Mouse (Mus musculus) adrenal gland, adult 8-10 months (tissue): Measurements from ENCODE around the gene Slc4a11. TPM values are rescaled to one million over a fixed set of nuclear protein-coding genes. Genes with fewer than 3 reads are reported as not detected.
"Not testable (repeated sequence)": the region's sequence is repeated elsewhere in the genome, so short reads cannot be mapped to it uniquely, and the experiment has no call there.

Experiments
- DNase-seq: peaks from one replicate; pipeline ENCODE4 v3.0.0; 2022
- total RNA-seq, 4 experiments: library from RNA; stranded (reverse); gene quantifications; 2 replicates each; pipeline ENCODE4 v1.2.4; 2022

Gene Slc4a11
- total RNA-seq, 4 experiments from 2014 or later = 2.6 to 7.8 (median 5.7) TPM

DNA sequence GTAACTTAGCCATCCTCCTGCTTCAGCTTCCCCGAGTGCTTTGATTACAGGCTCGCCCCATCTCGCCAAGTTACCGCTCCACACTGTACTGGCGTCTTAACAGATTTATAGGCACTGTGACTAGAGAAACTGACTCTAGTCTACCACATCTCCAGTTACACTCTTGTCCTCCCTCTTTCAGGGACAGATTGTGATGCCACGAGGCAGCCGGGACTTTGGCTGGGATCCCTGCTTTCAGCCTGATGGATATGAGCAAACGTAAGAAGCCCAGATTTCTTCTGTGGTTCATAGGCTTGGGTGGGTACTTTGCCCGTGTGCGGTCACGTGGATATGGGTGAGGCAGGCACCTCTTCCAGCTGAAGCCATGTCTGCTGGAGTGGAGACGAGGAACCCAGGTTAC, 18.2 kb downstream of the Slc4a11 start:
- no peak for DNase-seq

DNA sequence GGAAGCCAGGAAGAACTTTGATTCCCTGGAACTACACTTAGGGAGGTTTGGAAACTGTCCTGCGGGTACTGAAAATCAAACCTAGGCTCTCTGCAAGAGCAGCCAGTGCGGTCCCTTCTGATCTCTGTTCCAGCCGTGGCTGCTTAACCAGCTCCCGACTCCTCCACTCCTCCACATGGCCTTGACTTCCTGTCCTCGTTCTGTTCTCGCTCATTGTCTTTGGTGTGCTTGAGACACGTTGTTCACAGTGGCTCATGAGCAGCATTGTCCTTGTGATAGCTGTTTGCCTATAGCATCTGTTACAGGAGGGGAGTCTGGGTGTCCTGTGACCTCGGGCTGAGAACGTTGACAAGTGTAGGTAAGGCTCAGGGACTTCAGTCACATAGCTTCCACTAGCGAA, 20.1 kb downstream of the Slc4a11 start:
- DNase-seq = peak; percentile 31

DNA sequence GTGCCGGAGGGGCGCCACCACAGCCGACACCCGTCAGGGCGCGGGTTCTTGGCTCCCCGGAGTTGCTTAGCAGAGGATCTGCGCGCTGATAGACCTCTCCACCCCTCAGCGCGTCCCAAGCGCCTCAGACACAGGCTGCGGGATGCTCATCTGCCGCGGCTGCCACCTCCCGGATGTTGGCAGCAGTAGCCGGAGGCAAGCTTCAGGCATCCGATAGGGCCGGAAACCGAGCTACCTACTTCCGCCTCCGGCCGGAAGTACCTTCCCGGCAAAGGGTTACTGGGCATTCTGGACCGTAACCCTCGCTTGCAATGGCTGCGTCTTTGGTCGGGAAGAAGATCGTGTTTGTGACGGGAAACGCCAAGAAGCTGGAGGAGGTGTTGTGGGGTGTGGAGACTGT, 29.8 kb downstream of the Slc4a11 start, which contains the start of gene Itpa:
Gene Itpa (plus strand): TSS at position 52 of the 400 bp plus-strand sequence.
- DNase-seq = peak; percentile 84

DNA sequence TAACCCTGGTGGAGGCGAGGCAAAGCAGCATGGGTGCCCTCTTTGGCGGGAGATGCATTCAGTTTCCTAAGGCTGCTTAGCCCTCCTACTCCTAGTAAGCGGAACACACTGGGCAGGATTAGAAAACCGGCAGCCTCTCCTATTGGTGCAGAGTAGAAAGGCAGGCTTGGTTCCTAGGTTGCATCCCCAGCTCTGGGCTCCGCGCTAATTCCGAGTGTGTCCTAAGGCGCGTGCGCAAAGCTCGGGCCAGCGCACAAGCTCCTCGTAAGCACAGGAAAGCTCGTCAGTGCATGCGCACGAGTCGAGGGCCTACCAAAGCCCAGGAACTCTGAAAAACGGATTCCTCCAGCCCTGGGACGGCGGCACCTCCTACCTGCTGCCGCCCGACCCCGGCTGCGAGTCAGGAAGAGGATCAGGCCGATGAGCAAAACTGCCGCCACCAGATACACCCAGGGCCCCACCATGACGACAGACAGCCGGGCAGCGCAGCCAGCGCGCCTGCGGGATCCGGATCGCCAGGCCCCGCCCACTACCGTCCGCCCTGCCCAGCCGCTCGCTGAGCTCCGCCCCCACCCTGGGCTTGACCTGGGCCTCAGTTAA, 33.1 kb downstream of the Slc4a11 start, which contains the start of gene Ddrgk1:
Gene Ddrgk1 (minus strand): TSS at position 558 of the 600 bp plus-strand sequence.
- peak; percentile 89 for DNase-seq

DNA sequence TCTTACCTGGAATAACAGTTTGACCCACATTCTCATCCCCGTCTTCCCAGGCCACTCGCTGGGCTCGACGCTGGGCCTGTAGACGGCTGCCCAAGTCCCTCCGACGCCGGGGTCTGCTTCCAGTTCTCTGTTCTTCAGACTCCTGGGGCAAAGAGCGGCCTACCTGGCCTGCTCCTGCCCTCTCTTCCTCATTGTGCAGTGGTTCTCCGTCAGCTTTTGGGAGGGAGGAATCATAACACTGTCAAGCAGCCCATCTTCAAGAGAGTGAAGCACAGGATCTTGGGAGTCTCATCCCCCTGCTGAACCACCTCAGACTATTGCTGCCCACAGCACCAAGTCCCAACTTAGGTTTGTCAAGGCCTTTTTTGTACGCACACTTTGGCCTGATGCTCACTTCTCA, 34.0 kb downstream of the Slc4a11 start:
- no peak for DNase-seq

DNA sequence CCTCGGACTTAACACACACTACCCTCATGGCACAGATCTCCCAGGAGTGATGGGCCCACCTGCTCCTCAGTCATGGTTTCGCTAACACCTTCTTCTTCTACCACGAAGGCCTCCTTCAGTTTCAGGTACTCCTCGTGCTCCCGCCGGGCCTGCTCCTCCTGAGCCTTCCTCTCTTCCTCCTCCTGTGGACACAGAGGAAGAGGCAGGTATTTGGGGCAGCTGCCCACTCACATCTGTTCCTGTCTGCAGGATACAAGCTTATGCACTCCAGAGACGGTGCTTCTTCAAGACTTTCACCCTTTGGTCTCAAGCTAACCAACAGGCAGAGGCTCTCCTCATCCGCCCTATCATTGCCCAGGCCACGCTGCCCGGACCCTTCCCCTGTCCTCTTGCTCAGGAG, 38.8 kb downstream of the Slc4a11 start:
- DNase-seq = no peak

DNA sequence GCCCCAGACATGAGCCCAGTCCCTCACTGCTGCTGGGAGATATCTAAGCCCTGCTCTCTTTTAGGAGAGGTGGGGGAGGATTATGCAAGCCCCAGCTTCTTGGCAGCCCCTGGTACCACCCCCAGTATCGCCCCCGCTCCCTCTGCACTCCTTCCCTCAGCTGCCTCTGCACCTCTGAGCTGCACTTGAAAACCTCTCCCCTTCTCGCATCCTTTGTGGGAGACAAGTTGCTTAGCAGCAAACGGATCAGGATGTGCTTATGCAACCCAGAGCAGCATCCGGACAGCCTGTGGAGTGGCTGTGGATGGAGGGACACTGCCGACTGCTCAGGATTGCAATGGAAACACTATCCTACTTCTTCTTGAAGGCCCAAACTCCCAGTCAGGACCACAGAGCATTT, 39.8 kb downstream of the Slc4a11 start:
- no peak for DNase-seq

DNA sequence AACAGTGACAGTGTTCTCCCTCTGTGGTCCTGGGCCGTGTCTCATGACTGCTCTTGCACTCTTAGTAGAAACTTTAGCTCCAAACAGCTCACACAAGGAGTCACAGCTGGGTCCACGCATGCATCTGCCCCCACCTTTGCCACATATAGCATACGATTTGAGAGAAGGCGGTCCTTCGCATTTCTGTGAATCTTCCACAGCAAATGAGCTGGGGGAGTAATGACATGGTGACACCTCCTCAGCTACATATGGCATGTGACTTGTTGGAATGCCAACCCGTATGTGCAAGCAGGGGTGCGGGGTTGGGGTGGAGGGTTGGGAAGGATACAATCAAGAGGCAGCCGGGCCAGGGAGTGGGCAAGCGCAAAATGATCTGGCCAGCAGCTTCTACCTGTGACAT, 40.8 kb downstream of the Slc4a11 start:
- DNase-seq = no peak

DNA sequence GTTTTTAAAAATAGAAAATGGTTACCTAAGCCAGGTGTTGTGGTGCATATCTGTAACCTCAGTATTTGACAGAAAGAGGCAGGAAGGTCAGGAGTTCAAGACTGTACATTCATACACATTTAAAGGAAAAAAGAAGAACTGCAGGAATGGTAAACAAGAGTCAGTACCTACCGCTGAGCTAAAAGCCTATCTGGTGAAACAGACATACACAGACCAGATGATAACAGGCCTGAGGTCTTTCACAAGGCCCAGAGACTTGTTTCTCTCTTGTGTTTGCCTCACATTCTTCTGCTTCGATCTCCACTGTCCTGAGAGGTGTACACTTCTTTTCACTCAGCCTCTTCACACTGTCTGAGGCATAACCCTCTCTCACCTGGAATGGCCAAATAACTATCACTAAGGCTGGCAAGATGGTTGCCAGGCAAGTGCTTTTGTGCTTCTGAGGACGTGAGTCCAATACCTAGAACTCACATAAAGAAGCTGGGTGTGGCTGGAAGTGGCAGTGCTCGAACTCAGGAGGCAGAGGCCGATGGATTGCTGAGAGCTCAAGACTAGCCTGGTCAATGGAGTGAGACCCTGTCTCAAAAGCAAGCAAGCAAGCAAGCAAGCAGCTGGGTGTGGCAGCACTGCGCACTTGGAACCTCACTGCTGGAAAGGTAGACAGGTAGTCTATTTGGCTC, 41.5 kb downstream of the Slc4a11 start:
- DNase-seq = no peak

DNA sequence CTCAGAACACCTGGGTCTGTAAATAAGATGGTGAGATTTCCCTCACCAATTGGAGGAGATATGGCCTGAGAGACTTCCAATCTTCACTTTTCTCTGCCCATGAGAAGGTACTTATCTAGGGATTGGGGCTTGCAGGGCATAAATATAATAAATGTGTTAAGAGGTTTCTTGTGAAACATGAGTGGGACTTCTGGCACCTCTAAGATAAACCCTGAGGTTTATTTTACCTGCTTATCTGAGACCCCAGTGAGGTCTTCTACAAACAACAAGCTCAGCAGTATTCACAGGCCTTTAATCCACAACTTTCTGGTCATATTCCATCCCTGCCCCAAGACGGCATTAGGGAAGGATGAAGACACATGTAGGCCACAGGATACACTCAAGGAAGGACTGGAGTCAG, 43.6 kb downstream of the Slc4a11 start:
- DNase-seq = no peak

DNA sequence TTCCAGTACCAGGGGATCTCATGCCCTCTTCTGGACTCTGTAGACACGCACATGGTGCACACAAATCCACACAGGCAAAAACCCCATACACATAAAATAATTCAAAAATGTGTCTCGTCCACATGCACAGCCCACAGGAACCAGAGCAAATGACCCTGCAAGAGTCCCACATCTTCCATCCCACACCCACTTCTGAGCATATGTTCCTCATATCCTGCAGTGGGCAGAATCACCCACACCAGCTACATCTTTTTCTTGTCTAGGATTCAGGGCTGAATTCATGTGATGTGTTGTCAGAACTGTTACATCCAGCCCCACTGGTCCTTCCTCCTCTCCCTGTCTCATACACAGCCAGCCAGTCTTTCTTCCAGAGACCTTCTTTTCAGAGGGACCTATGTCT, 44.0 kb downstream of the Slc4a11 start:
- DNase-seq = no peak

DNA sequence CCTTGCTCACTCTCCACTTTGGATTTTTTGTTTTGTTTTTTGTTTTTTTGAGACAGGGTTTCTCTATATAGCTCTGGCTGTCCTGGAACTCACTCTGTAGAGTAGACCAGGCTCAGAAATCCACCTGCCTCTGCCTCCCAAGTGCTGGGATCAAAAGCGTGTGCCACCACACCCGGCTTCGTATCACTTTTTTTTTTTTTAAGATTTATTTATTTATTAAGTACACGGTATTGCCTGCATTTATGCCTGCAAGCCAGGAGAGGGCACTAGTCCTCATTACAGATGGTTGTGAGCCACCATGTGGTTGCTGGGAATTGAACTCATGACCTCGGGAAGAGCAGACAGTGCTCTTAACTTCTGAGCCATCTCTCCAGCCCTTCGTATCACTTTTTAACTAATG, 48.3 kb downstream of the Slc4a11 start:
- not testable (repeated sequence) for DNase-seq

DNA sequence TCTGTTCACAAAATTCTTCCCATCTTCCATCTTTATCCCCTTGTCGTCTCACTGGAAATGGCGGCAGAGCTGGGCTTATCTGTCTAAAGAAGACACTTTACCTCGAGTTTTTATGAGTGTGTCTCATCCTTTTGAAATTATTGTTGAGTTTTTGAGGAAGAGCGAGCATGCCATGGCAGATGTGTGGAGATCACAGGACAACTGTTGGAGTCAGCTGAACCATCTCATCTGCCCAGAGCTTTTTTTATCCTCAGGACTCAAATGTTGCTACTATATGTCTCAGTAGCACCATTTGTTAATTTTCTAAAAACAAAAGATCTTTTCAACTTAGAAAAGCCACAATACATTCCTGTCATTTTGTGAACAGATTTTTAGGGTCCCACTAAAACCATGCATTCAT, 52.1 kb downstream of the Slc4a11 start:
- no peak for DNase-seq

DNA sequence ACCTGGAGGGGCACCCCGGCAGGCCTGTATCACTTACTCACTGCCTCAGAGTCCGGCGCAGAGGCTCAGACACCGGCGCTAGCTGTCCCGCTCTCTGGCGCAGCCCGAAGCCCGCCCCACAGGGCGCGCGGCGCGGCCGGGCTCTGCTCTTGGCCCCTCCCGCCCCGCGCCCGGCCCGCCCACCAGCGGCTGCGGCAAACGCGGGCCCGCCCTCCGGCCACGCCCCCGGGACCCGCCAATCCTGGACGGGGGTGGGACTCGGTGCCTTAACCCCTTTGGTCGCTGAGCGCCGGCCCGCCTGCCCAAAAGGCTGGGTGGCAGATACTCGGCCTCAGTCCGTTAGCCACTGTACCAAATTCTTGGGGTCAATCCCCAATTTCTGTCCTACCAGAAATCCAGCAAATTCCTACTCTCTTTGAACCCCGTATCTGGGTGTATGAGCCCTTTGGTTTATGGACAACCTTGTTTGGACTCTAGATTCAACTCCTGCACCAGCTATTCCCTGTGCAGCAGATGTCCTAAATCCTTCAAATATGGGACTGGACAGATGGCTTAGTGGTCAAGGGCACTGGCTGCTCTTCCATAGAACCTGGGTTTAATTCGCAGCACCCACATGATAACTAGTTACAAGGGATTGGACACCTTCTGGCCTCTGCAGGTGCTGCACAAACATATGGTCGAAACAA, 54.5 kb downstream of the Slc4a11 start, which contains the start of gene Lzts3:
Gene Lzts3 (minus strand): TSS at position 120 of the 686 bp plus-strand sequence.
- peak; percentile 88 for DNase-seq

DNA sequence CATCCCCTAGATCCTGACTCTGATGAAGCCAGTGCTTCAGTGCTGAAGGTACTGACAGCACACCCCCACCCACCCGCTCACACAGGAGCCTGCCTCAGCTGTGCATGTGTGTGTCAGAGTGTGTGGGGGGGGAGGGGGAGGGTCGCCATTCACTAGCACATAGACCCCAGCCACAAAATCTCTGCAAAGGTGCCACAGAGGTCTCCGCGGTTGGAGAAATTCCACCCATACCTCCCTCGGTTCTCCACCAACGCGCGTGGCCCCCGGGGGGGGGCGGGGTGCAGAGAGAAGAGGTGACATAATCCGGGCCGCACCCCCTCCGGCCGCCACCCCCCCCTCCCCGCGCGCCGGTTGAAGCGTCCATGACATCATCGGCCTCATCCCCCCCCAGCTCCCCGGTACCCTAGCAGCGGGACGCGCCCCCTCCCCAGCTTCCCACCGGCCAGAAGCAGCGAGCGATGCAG, 55.1 kb downstream of the Slc4a11 start:
- DNase-seq = no peak

DNA sequence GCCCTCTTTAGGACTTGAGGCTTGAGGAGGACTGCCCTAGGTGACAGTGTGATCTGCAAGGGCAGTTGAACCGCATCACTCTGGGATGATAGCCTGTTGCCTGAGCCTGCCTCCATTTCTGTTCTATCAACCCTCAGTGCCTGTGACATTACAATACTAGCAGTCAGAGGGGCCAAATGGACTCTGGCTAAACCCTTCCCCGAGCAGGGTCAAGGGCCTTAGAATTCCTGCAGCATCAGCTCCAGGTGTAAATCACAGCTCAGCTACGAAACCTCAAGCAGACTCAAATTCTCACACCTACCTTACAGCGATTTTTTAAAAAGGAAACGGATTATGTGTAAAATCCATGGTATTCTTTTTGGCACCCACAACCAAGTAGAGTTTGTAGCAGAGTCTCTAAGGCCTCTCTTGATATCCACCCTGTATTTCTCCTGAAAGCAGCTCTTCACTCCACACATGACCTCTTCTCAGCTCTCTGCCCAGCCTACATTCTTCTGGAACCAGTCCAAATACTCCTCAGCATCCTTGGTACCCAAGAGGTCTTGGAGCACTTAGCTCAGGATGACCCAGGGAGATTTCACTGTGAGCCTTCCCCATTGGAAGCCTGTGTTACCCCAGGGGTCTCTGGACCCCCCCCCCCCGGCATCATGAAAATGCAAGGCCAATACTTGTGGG, 55.8 kb downstream of the Slc4a11 start:
- no peak for DNase-seq

DNA sequence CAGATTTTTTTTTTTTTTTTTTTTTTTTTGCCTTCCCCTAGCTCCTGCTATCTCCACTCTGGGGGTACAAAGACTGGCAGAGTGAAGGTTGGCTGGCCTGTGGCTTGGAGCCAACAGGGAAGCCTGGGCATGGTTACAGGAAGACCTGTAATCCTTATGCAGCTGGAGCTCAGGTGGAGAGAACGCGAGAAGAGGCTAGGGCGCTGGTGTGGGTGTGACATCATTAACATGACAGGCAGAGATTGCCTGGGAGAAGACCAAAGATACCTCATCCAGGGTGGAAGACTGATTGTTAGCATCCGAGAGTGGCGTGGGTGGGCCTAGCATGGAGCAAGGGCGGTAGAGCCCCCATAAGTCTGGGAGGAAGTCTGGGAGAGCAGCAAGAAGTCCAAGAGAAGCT, 58.0 kb downstream of the Slc4a11 start:
- DNase-seq = no peak

DNA sequence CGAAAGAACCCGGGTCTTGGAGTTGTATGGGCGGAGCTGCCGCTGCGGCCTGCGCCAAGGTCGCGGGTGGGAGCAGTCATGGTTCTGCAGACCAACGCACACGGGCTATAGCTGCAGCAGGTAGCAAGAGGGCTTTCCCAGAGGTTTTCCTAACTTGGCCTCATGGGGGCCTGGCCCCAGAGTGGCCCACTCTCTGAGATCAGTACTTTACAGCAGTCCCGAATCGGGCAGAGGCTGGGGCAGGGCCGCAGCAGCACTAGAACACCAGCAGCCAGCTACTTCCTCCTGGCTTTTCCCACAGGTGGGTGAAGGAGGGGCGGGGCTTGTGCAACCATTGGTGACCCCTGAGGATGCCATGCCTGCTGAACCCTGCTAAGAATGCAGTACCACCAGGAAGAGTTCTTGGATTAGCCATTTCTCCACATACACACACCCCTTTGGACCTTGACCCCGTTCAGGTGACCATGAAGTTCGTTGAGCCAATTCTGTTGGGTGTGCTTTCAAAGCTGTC, 59.2 kb downstream of the Slc4a11 start:
- no peak for DNase-seq

DNA sequence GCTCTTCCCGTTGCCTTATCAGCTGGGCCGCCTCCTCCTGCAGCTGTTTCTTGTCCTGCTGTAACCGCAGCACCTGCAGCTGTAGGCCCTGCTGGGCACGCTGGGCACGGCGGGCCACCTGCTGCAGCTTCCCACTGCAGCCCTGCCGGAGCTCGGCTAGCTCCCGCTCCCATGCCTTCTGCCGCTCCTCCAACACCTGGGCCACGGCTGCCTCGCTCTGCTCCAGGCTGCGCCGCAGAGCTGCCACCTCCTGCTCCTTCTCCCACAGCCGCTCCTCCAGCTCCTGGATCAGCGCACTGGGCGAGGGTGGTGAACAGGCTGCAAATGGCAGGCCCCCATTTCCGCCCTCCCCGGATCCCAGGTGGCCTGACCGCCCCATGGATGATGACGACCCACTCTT, 61.5 kb downstream of the Slc4a11 start:
- no peak for DNase-seq

DNA sequence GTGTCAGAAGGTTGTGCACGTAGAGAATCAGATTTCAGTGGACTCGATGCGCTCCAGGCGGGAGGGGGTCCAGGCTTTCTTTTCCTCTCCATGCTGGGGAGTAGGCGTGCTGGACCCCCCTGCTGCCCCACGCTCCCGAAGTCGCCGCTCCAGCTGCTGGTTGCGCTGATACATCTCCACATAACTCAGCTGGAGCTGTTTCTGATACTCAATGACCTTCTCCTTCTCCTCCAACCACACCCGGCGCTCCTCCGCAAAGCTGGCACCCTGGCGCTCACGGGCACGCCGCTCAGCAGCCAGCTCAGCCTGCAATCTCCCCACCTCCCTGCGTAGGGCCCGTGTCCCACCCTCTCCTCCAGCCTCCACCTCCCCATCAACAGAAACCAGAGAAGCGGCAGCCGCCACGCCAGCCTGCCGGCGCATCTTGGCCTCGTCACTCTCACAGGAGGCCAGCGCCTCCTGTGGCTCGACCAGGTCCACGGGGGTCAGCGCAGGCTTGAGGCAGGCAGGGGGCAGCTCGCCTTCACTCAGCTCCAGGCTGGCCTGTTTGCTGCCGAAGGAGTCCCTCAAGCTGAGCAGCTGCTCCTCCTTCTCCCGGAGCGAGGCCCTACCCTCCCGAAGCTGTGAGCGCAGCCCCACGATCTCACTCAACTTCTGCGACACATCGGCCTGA, 62.4 kb downstream of the Slc4a11 start:
- no peak for DNase-seq
